ENCODE assay signal across 8 mouse cellular contexts in the genomic region with DNA sequence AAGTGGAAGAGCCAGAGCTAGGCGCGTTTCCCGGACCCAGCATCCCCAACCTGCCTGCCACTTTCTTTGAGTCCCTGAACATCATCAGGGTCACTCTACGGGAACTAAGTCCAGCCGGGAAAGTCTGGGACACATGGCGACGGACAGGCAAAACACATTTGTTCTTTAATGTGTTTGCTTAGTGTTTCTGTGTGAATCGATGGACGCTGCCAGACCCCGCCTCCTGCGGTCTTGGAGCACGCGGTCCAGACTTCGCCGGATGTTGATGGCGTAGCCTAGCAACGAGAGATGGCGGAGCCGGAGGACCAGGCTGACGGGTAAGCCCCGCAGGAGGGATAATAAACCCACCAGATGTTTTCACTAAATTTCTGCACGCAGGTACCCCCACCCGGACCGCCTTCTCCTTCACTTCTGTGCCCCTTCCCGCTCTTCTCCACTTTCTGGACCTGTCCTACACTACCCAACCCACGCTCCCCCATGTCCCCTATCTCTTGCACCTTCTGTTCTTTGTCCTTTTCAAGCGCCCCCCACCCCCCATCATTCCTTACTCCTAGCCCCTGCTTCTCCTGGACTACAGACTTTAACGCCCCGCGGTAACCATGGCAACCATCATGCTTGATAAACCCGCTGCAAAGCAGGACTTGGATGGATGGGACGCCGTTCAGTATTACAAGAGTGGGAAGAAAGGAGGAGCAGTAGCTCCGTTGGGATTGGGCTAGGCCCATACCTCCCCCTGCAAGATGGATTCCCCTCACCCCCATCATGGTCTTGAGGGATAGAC. TPM values are rescaled to one million over a fixed set of nuclear protein-coding genes. Genes with fewer than 3 reads are reported as not detected.
DNase-seq lines count a peak whose midpoint lies in the region; ATAC-seq and TF ChIP-seq lines count a peak whose summit lies in the region.

No protein-coding gene starts in this region.

- peak overlapping the region; percentile 91 for H3K9ac ChIP-seq in forebrain, embryonic 14.5 days (ENCODE audit: low read length)
- peak overlapping the region; percentile 87 for H3K9ac ChIP-seq in neural tube, embryonic 12.5 days

- peak overlapping the region; percentile 67; the same call in 1 of the 2 replicates for H3K27ac ChIP-seq in forebrain, embryonic 14.5 days (ENCODE audit: low read depth, low read length)
- H3K27ac ChIP-seq in neural tube, embryonic 12.5 days, result peak overlapping the region; percentile 79

- no peaks in the 10 kb centered on the region for H3K79me2 ChIP-seq in C2C12 (ENCODE audit: control insufficient read depth, insufficient read depth)

- H3K4me3 ChIP-seq in C2C12 (ENCODE audit: insufficient read depth, poor library complexity, severe bottlenecking), result peak overlapping the region; percentile 34
- H3K4me3 ChIP-seq in forebrain, embryonic 14.5 days (ENCODE audit: low read depth, low read length), result peak overlapping the region; percentile 70
- peak overlapping the region; percentile 71 for H3K4me3 ChIP-seq in neural tube, embryonic 12.5 days

- H3K4me1 ChIP-seq in forebrain, embryonic 14.5 days (ENCODE audit: control insufficient read depth, insufficient read depth, low read length), result peaks cover 38% of the 10 kb centered on the region
- H3K4me1 ChIP-seq in neural tube, embryonic 12.5 days, result peaks cover 47% of the 10 kb centered on the region

- under 1% methylated on average over 34 of the region's 34 CpGs for WGBS in forebrain, embryonic 14.5 days
- WGBS in neural tube, embryonic 12.5 days, result 2% methylated on average over 34 of the region's 34 CpGs

- H3K36me3 ChIP-seq in C2C12 (ENCODE audit: control insufficient read depth, insufficient read depth), result no peaks in the 10 kb centered on the region
- H3K36me3 ChIP-seq in forebrain, embryonic 14.5 days (ENCODE audit: control insufficient read depth, insufficient read depth, low read length), result no peaks in the 10 kb centered on the region
- H3K36me3 ChIP-seq in neural tube, embryonic 12.5 days, result peaks cover 9% of the 10 kb centered on the region; the same call in 1 of the 2 replicates

- TF ChIP-seq CTCF in C2C12 (IDR thresholded peaks at IDR 0.05; ENCODE audit: control insufficient read depth, insufficient read depth, insufficient read length), result no peak

- no peaks in the 10 kb centered on the region for H3K79me3 ChIP-seq in C2C12 (ENCODE audit: low read depth)

- no peaks in the 10 kb centered on the region for H3K9me3 ChIP-seq in forebrain, embryonic 14.5 days (replicated peaks; ENCODE audit: control insufficient read depth, low read length)
- H3K9me3 ChIP-seq in neural tube, embryonic 12.5 days, result no peaks in the 10 kb centered on the region

- intact Hi-C loops in heart, postnatal 14 days (cut with DNase I), result no loop called here

- H3ac ChIP-seq in C2C12 (ENCODE audit: control insufficient read depth, insufficient read length, low read depth), result no peak overlapping the region

- DNase-seq in adrenal gland, adult 2 months, result peak; percentile 74
- DNase-seq in forebrain, embryonic 14.5 days (ENCODE audit: low spot score), result peak; percentile 93
- DNase-seq in heart, postnatal 14 days, result peak; percentile 73 to 82
- peak; percentile 78 to 87 for DNase-seq in kidney, postnatal 25 days
- peak; percentile 80 to 88 for DNase-seq in lung, adult 18-20 months
- peak; percentile 42 to 46 for DNase-seq in thymus, adult 18-20 months

- peaks cover 33% of the 10 kb centered on the region for H3K27me3 ChIP-seq in C2C12 (ENCODE audit: control insufficient read depth, insufficient read depth, insufficient read length)
- H3K27me3 ChIP-seq in forebrain, embryonic 14.5 days (replicated peaks; ENCODE audit: control insufficient read depth, insufficient read depth, low read length), result no peaks in the 10 kb centered on the region
- no peaks in the 10 kb centered on the region for H3K27me3 ChIP-seq in neural tube, embryonic 12.5 days (replicated peaks)

- peak; percentile 92 for ATAC-seq in forebrain, embryonic 14.5 days
- peak; percentile 93 for ATAC-seq in neural tube, embryonic 12.5 days (ENCODE audit: low FRiP score, low read depth)

- peak overlapping the region; percentile 100 for H3K4me2 ChIP-seq in forebrain, embryonic 14.5 days (ENCODE audit: low read length)
- H3K4me2 ChIP-seq in neural tube, embryonic 12.5 days (replicated peaks), result peak overlapping the region; percentile 95

TF ChIP-seq in C2C12, 6 proteins besides CTCF, POLR2A, EP300 and RAD21:
- TF ChIP-seq MYOG (IDR thresholded peaks at IDR 0.05; ENCODE audit: control insufficient read depth, extremely low read depth, insufficient read length) (no peak), USF1 (IDR thresholded peaks at IDR 0.05; ENCODE audit: low read depth) (peak; percentile 4)
TF ChIP-seq in C2C12: peak in this region for 1.

RNA-seq across cellular contexts. Expression of a gene that starts 0.7 kb away (rescaled TPM):
- 0.12 TPM for polyA plus RNA-seq in C2C12 (2012; fragmentation: generic; extraction: Trizol)
- under 1 TPM; 0.26 to 0.83 TPM for total RNA-seq in adrenal gland, adult 2 months (2021)
- polyA plus RNA-seq in adrenal gland, adult 2 months (2012; rRNA removed), result 0.34 and 1.1 TPM in 2 replicates
- polyA plus RNA-seq in forebrain, embryonic 14.5 days (2014; fragmentation: Nextera tagmentation; extraction: Ambion mirVana), result 11.0 and 12.5 TPM in 2 replicates
- total RNA-seq in heart, postnatal 14 days (2021), result under 1 TPM; 0.15 to 0.31 TPM
- 11.5 and 18.0 TPM in 2 replicates for polyA plus RNA-seq in neural tube, embryonic 12.5 days (2016; fragmentation: Nextera tagmentation; extraction: Ambion mirVana)

RNA-seq across cellular contexts. Expression of a gene that starts 0.7 kb away (rescaled TPM):
- polyA plus RNA-seq in C2C12 (2012; fragmentation: generic; extraction: Trizol), result 4.9 TPM
- 10 to 100 TPM; 12.8 to 24.5 TPM for total RNA-seq in adrenal gland, adult 2 months (2021)
- 6.2 and 7.3 TPM in 2 replicates for polyA plus RNA-seq in adrenal gland, adult 2 months (2012; rRNA removed)
- polyA plus RNA-seq in forebrain, embryonic 14.5 days (2014; fragmentation: Nextera tagmentation; extraction: Ambion mirVana), result 24.6 and 35.8 TPM in 2 replicates
- 10 to 100 TPM; 68.5 to 68.7 TPM for total RNA-seq in heart, postnatal 14 days (2021)
- 26.0 and 38.1 TPM in 2 replicates for polyA plus RNA-seq in neural tube, embryonic 12.5 days (2016; fragmentation: Nextera tagmentation; extraction: Ambion mirVana)

RNA-seq across cellular contexts. Expression of a gene that starts 38.7 kb away (rescaled TPM):
- polyA plus RNA-seq in C2C12 (2012; fragmentation: generic; extraction: Trizol), result 32.2 TPM
- total RNA-seq in adrenal gland, adult 2 months (2021), result 100 to 1,000 TPM; 119 to 123 TPM
- 363 and 377 TPM in 2 replicates for polyA plus RNA-seq in adrenal gland, adult 2 months (2012; rRNA removed)
- 28.3 and 45.5 TPM in 2 replicates for polyA plus RNA-seq in forebrain, embryonic 14.5 days (2014; fragmentation: Nextera tagmentation; extraction: Ambion mirVana)
- total RNA-seq in heart, postnatal 14 days (2021), result 10 to 100 TPM; 53.1 to 56.0 TPM
- 40.9 and 43.0 TPM in 2 replicates for polyA plus RNA-seq in neural tube, embryonic 12.5 days (2016; fragmentation: Nextera tagmentation; extraction: Ambion mirVana)

Comparison
In these comparisons a context has a peak if more than half of its experiments do, and no peak if none do; other contexts are left out.
1. Peak in every context shown above with its lines: DNase-seq, ATAC-seq, H3K4me3 ChIP-seq and H3K27ac ChIP-seq.